Mouse (Mus musculus) intestine, postnatal 0 days (tissue): Measurements from ENCODE around the gene Tgfbr1. TPM values are rescaled to one million over a fixed set of nuclear protein-coding genes. Genes with fewer than 3 reads are reported as not detected.

Source experiments
- ATAC-seq: fragments of 200-750 bp; cut with Nextera tagmentation; 2 replicates; pipeline ENCODE4 v1.8.0; 2017; ENCODE audit warnings: mild to moderate bottlenecking, moderate TSS enrichment, moderate library complexity
- H3K27ac ChIP-seq: fragments of 300-500 bp; sonication (generic); 2 replicates; pipeline ENCODE4 v1.5.1; 2014; ENCODE audit warnings: mild to moderate bottlenecking, low read depth, low read length, moderate library complexity
- H3K27me3 ChIP-seq: fragments of 300-500 bp; sonication (generic); replicated peaks from 2 replicates; pipeline ENCODE4 v1.6.1; 2014; ENCODE audit warnings: low read length, mixed read lengths; ENCODE audit not compliant: control insufficient read depth, insufficient read depth
- H3K36me3 ChIP-seq: fragments of 300-500 bp; sonication (generic); 2 replicates; pipeline ENCODE4 v1.6.1; 2014; ENCODE audit warnings: mild to moderate bottlenecking, moderate library complexity; ENCODE audit not compliant: control insufficient read depth, insufficient read depth
- H3K4me1 ChIP-seq: fragments of 300-500 bp; sonication (generic); replicated peaks from 2 replicates; pipeline ENCODE4 v1.6.1; 2014; ENCODE audit warnings: antibody characterized with exemption, low read length, mixed read lengths; ENCODE audit not compliant: control insufficient read depth, insufficient read depth
- H3K4me2 ChIP-seq: fragments of 300-500 bp; sonication (generic); replicated peaks from 2 replicates; pipeline ENCODE4 v1.6.1; 2014; ENCODE audit warnings: low read depth, mild to moderate bottlenecking, moderate library complexity
- H3K4me3 ChIP-seq: fragments of 300-500 bp; sonication (generic); 2 replicates; pipeline ENCODE4 v1.5.1; 2014; ENCODE audit warnings: low read depth, low read length
- H3K9ac ChIP-seq: fragments of 300-500 bp; sonication (generic); 2 replicates; pipeline ENCODE4 v1.6.1; 2014; ENCODE audit warnings: mild to moderate bottlenecking, low read depth, low read length
- H3K9me3 ChIP-seq: fragments of 300-500 bp; sonication (generic); 2 replicates; pipeline ENCODE4 v1.6.1; 2016; ENCODE audit warnings: mixed run types; ENCODE audit not compliant: control insufficient read depth
- CTCF ChIP-seq: sonication (generic); IDR thresholded peaks from 2 replicates; pipeline ENCODE4 v1.5.1; 2016; ENCODE audit warnings: low read depth, mild to moderate bottlenecking, control low read depth, antibody characterized with exemption, moderate library complexity
- WGBS: fragments of 180-500 bp; shearing (Covaris S2); extraction: QIAGEN DNeasy Blood & Tissue Kit; methylation state at CpG from one replicate; pipeline ENCODE4 v1.1.7; 2014; 5-methylcytosine and 5-hydroxymethylcytosine counted together
- polyA plus RNA-seq: library from polyadenylated mRNA; unstranded; fragments of >200 nt; fragmentation: Nextera tagmentation; extraction: Ambion mirVana; gene quantifications from 2 replicates; pipeline ENCODE4 v1.2.1, GENCODE M21; 2015

The Tgfbr1 gene
- polyA plus RNA-seq, 1 experiment from 2014 or later = 9.6 TPM

DNA sequence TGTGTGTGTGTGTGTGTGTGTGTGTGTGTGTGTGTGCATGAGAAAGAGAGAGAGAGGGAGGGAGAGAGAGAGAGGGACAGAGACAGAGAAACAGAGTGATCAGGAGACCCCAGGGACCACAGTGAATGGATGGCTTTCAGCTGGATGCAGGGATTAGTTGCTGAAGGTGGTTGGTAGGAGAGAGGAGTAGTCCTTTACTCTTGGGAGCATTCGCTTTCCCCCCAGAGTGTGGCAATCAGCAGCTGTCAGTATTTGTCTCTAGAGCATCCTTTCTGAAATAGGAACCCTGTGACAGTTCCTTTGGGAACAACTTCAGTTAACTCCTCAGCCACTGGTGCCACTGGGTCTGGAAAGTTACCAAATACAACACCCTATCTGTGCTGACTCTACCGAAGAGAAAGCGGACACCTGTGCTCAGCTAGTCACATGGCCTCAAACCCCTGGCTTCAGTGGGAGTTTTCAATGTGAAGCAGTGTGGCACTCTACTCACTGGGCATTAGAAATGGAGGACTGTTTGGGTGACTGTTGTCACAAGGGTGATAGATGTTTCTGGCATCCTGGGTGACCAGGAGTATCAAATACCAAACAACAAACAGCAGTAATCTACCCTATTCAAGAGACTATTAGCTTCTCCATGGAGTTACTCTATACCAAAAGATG, 16.0 kb upstream of the Tgfbr1 start:
- 77% methylated on average over 3 of the region's 3 CpGs for WGBS
- H3K4me3 ChIP-seq = no peak overlapping the region
- H3K27ac ChIP-seq = no peak overlapping the region
- H3K4me2 ChIP-seq = no peak overlapping the region
- H3K9ac ChIP-seq = no peak overlapping the region
- H3K9me3 ChIP-seq = no peaks in the 10 kb centered on the region
- 0 out of 2 replicates have a peak, but pooled peaks cover 4% of the 10 kb centered on the region for H3K27me3 ChIP-seq
- ATAC-seq = no peak
- H3K36me3 ChIP-seq = no peaks in the 10 kb centered on the region
- no peaks in the 10 kb centered on the region for H3K4me1 ChIP-seq
- no peak for TF ChIP-seq CTCF

DNA sequence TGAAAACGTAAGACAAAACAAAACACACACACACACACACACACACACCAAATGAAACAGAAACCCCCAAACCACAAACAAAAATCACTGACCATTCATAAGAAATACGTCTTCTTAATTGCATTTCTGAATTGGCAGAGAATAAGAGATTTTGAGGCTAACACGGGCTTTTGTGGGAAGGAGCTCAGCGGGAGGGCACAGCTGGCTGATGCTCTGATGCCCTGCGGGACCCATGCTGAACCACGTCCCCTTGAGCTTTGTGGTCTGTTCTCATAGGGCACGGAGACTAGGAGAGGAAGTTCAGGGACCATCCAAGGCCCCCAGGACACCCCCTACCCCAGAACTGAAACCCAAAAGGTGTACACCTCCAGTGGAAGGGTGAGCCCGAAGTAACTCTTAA, 10.4 kb upstream of the Tgfbr1 start:
- Histone ChIP-seq H3K9ac (no peak overlapping the region), H3K4me2 (no peak overlapping the region), H3K4me3 (no peak overlapping the region), H3K4me1 (no peaks in the 10 kb centered on the region), H3K9me3 (no peaks in the 10 kb centered on the region), H3K27me3 (no peaks in the 10 kb centered on the region), H3K36me3 (no peaks in the 10 kb centered on the region), H3K27ac (no peak overlapping the region)
- WGBS = 73% methylated on average over 8 of the region's 8 CpGs
- no peak for TF ChIP-seq CTCF
- no peak for ATAC-seq

DNA sequence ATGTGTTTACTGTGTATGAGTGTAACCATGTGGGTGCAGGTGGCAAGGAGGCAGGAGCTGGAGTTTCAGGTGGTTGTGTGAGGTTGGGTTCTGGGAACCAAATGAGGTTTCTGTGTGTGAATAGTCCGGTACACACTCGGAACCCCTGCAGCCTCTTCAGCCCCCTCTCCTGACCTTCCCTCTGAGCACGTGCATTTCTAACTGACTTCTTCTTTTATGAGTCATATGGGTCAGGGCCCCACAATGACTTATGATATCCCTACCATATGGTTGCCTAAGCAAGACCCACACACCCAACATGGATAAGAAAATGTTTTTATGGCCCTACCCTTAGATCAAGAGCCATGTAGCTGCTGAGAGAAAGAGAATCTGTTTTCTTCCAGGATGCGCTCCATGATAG, 6.0 kb upstream of the Tgfbr1 start:
- peak; percentile 58; the same call in 1 of the 2 replicates for ATAC-seq
- no peak for TF ChIP-seq CTCF
- no peak overlapping the region for H3K9ac ChIP-seq
- H3K9me3 ChIP-seq = no peaks in the 10 kb centered on the region
- 33% methylated on average over 4 of the region's 4 CpGs for WGBS
- no peaks in the 10 kb centered on the region for H3K36me3 ChIP-seq
- H3K27ac ChIP-seq = no peak overlapping the region
- H3K4me2 ChIP-seq = no peak overlapping the region
- no peak overlapping the region for H3K4me3 ChIP-seq
- no peaks in the 10 kb centered on the region for H3K4me1 ChIP-seq
- no peaks in the 10 kb centered on the region for H3K27me3 ChIP-seq

DNA sequence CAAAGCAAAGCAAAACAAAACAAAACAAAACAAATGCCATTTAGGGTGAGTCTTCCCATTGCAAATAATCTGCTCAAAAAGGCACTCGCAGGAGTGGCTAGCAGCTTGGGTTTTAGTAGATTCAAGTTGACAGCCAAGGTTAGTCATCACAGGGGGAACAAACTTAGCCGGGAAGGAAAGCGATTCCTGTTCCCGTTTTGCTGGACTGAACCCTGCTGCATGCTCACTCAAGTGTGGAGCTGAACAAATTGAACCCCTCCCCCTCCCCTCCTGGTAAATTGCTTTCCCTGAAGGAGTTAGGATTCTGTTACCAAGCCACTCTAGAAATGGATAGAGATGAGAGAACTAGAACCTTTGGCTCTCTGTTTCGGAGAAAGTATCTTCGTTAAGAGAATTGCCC, 3.3 kb upstream of the Tgfbr1 start:
- no peak overlapping the region for H3K4me2 ChIP-seq
- no peaks in the 10 kb centered on the region for H3K27me3 ChIP-seq
- 62% methylated on average over 6 of the region's 6 CpGs for WGBS
- TF ChIP-seq CTCF = no peak
- H3K9me3 ChIP-seq = no peaks in the 10 kb centered on the region
- H3K27ac ChIP-seq = no peak overlapping the region
- no peaks in the 10 kb centered on the region for H3K4me1 ChIP-seq
- ATAC-seq = no peak
- no peaks in the 10 kb centered on the region for H3K36me3 ChIP-seq
- H3K4me3 ChIP-seq = no peak overlapping the region
- no peak overlapping the region for H3K9ac ChIP-seq

DNA sequence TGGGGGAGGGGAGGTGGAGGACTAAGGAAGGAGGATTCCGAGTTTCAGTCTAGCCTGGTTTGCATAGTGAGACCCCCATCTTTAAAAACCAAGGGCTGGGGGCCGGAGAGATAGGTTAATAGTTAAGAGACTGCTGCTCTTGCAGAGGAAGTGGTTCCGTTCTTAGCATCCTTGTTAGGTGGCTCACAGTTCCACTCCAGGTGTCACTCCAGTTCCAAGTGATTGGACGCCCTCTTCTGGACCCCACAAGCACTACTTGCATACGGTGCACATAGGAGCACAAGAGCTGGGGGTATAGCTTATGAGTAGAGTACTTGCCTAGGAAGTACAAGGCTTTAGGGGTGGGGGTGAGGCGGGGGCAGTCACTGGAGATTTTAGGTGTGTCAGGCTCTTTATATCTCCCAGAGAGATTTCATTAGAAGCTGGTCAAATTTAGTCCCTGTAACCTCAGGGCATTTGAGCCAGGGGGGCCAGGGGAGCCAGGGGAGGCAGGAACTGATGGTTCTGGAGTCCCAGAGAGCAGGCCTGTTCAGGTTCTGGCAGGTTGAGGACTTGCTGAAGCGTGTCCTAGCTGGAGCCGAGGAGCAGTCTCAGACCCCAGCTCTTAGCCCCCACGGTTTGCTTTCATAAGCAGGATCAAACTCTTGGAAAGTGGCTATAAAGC, 1.5 kb upstream of the Tgfbr1 start:
- no peak for ATAC-seq
- peak; percentile 79 for TF ChIP-seq CTCF
- H3K4me3 ChIP-seq = peak overlapping the region; percentile 85
- no peak overlapping the region for H3K9ac ChIP-seq
- H3K27me3 ChIP-seq = no peaks in the 10 kb centered on the region
- peak overlapping the region; percentile 86 for H3K4me2 ChIP-seq
- no peak overlapping the region for H3K27ac ChIP-seq
- 37% methylated on average over 9 of the region's 9 CpGs for WGBS
- no peaks in the 10 kb centered on the region for H3K36me3 ChIP-seq
- no peaks in the 10 kb centered on the region for H3K9me3 ChIP-seq
- no peaks in the 10 kb centered on the region for H3K4me1 ChIP-seq

DNA sequence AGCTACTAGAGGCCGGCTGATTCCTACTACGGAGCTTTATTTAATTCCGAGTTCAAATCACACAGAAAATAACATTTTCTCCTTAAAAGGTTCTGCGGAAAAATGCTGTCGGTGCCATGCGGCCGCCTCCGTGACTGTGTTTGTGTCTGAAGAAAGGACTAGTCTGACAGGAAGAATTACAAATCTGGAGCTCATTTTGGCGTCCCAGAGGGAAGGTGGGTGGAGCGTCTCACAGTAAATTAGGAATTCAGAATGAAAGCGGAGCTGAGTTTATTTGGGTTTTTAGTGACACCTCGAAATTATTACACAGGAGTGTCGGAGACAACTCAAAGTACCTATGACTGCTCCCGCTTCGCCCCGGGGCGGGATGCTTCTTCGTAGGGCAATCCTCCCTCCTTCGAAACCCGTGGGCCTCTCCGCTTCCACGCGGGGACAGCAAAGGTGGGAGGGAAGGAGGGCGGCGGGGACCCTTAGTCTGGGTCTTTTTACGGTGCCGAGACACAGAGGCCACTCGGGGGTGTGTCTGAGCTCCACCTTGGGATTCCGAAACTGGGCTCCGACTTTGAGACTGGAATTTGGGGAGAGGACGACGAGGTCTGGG, 861 bp upstream of the Tgfbr1 start:
- H3K27ac ChIP-seq = peak overlapping the region; percentile 97; the same call in 1 of the 2 replicates
- no peaks in the 10 kb centered on the region for H3K36me3 ChIP-seq
- no peaks in the 10 kb centered on the region for H3K9me3 ChIP-seq
- peak overlapping the region; percentile 85 for H3K4me3 ChIP-seq
- H3K4me2 ChIP-seq = peak overlapping the region; percentile 86
- peak overlapping the region; percentile 64 for H3K9ac ChIP-seq
- no peak for ATAC-seq
- 1% methylated on average over 32 of the region's 32 CpGs for WGBS
- TF ChIP-seq CTCF = no peak
- H3K4me1 ChIP-seq = no peaks in the 10 kb centered on the region
- no peaks in the 10 kb centered on the region for H3K27me3 ChIP-seq
